Mouse (Mus musculus): ENCODE measurements at regions not wholly inside any gene's neighbourhood (a gene's known extent, or its start where the extent isn't known, plus 50 kb on each side); places are given as distances from the start of the nearest gene placed in this dataset.

GRCm38 (mm10) chr2:117910781-117911180, 200.9 kb upstream of the Thbs1 start:
- no peak for DNase-seq (ENCODE audit: low spot score)

GRCm38 (mm10) chr2:117912722-117913121, 199.0 kb upstream of the Thbs1 start:
- DNase-seq (ENCODE audit: low spot score), result no peak

- DNase-seq (ENCODE audit: low spot score), result no peak
Measured at GRCm38 (mm10) chr2:117913846-117914245, 197.8 kb upstream of the Thbs1 start.

GRCm38 (mm10) chr2:117915821-117916220, 195.9 kb upstream of the Thbs1 start:
- DNase-seq (ENCODE audit: low spot score), result no peak

- DNase-seq (ENCODE audit: low spot score), result no peak
Measured at GRCm38 (mm10) chr2:117917181-117917580, 194.5 kb upstream of the Thbs1 start.

- DNase-seq (ENCODE audit: low spot score), result no peak
Measured at GRCm38 (mm10) chr2:117924877-117925276, 186.8 kb upstream of the Thbs1 start.

- no peak for DNase-seq (ENCODE audit: low spot score)
Measured at GRCm38 (mm10) chr2:117925412-117925811, 186.3 kb upstream of the Thbs1 start.

GRCm38 (mm10) chr2:117928062-117928461, 183.6 kb upstream of the Thbs1 start:
- no peak for DNase-seq (ENCODE audit: low spot score)

GRCm38 (mm10) chr2:117929586-117929985, 182.1 kb upstream of the Thbs1 start:
- no peak for DNase-seq (ENCODE audit: low spot score)

GRCm38 (mm10) chr2:117930895-117931537, 180.7 kb upstream of the Thbs1 start:
- DNase-seq (ENCODE audit: low spot score), result no peak

- DNase-seq (ENCODE audit: low spot score), result no peak
Measured at GRCm38 (mm10) chr2:117936590-117936989, 175.1 kb upstream of the Thbs1 start.

GRCm38 (mm10) chr2:117938283-117939049, 173.2 kb upstream of the Thbs1 start:
- no peak for DNase-seq (ENCODE audit: low spot score)

GRCm38 (mm10) chr2:117941517-117942096, 170.1 kb upstream of the Thbs1 start:
- DNase-seq (ENCODE audit: low spot score), result no peak

GRCm38 (mm10) chr2:117943666-117944065, 168.0 kb upstream of the Thbs1 start:
- DNase-seq (ENCODE audit: low spot score), result no peak

GRCm38 (mm10) chr2:117944325-117944724, 167.4 kb upstream of the Thbs1 start:
- no peak for DNase-seq (ENCODE audit: low spot score)

- DNase-seq (ENCODE audit: low spot score), result no peak
Measured at GRCm38 (mm10) chr2:117944942-117945341, 166.7 kb upstream of the Thbs1 start.

- no peak for DNase-seq (ENCODE audit: low spot score)
Measured at GRCm38 (mm10) chr2:117950431-117951336, 161.0 kb upstream of the Thbs1 start.

GRCm38 (mm10) chr2:117951337-117951718, 160.3 kb upstream of the Thbs1 start:
- no peak for DNase-seq (ENCODE audit: low spot score)

GRCm38 (mm10) chr2:117958737-117959136, 152.9 kb upstream of the Thbs1 start:
- no peak for DNase-seq (ENCODE audit: low spot score)

- DNase-seq (ENCODE audit: low spot score), result no peak
Measured at GRCm38 (mm10) chr2:117959440-117959839, 152.2 kb upstream of the Thbs1 start.

GRCm38 (mm10) chr2:117962531-117962930, 149.1 kb upstream of the Thbs1 start:
- DNase-seq (ENCODE audit: low spot score), result no peak

GRCm38 (mm10) chr2:117963526-117963925, 148.2 kb upstream of the Thbs1 start:
- DNase-seq (ENCODE audit: low spot score), result no peak

All from testis, postnatal 10 days (tissue).